Mouse (Mus musculus): ENCODE data around the gene Hipk2. TPM values are rescaled to one million over a fixed set of nuclear protein-coding genes. Genes with fewer than 3 reads are reported as not detected.

Hipk2 gene
- polyA plus RNA-seq, 1 experiment = 14.9 TPM

DNA sequence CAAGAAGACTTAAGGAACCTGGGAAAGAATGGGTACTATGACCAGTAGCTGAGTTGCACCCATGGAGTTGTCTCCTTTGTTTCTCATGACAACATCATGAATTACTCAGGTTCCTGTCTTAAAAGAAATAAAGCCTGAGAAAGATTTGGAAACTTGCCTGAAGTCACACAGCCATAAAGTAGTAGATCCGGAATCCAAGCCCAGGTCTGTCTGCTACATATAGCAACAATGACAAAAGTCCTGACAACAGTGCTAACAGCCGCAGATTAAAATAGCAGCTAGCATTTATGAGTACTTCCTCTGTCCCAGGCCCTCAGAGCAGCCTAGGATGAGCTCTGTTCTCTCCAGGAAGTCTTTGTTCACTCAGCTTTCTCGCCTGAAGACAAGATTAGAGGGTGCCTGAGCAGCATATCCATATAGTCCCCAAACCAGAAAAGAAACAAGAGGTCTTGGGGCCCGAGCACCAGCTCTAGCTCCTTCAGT lies 69.0 kb downstream of the Hipk2 start:
- Histone ChIP-seq H3K4me1 (ENCODE audit: control insufficient read depth, insufficient read depth, insufficient read length) (peaks cover 8% of the 10 kb centered on the region; the same call in 1 of the 2 replicates), H3K36me3 (ENCODE audit: control insufficient read depth, insufficient read depth, low read length) (0 out of 2 replicates have a peak, but pooled peaks cover 1% of the 10 kb centered on the region), H3K27me3 (ENCODE audit: control insufficient read depth, insufficient read depth, low read length) (no peaks in the 10 kb centered on the region), H3K27ac (ENCODE audit: insufficient read depth, low read length) (peak overlapping the region; percentile 6; the same call in 1 of the 2 replicates), H3K4me3 (ENCODE audit: extremely low read depth, insufficient read depth, insufficient read length) (no peak overlapping the region)
- WGBS = 21% methylated on average over 4 of the region's 4 CpGs
- no peak for TF ChIP-seq CTCF (IDR thresholded peaks at IDR 0.05; ENCODE audit: extremely low read depth, insufficient read depth, insufficient read length, insufficient replicate concordance)
- TF ChIP-seq POLR2A (IDR thresholded peaks at IDR 0.05; ENCODE audit: low read depth, low read length) = no peak
- DNase-seq (ENCODE audit: low read depth in 1 of 2, low spot score in 2 of 2) = no peak

DNA sequence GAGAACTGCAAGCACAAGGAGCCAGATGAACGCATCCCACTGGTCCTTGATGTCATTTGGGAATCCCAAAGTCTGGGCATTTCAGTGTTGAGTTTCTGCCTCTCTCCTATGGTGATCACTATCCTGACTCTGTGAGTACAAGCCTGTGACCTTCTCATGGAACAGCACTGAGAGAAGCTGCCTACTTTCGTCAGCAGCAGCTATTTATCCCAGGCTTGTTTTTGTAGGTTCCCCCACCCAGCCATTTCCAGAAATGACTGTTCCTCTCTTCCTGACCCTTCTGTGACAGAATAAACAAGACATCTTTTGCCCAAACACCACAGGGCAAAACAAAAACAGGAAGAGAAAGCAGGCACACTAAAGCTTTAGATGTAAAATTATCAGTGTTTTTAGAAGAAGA lies 70.4 kb downstream of the Hipk2 start:
- TF ChIP-seq CTCF (IDR thresholded peaks at IDR 0.05; ENCODE audit: extremely low read depth, insufficient read depth, insufficient read length, insufficient replicate concordance) = no peak
- no peak for TF ChIP-seq POLR2A (IDR thresholded peaks at IDR 0.05; ENCODE audit: low read depth, low read length)
- H3K4me3 ChIP-seq (ENCODE audit: extremely low read depth, insufficient read depth, insufficient read length) = no peak overlapping the region
- H3K4me1 ChIP-seq (ENCODE audit: control insufficient read depth, insufficient read depth, insufficient read length) = peaks cover 8% of the 10 kb centered on the region; the same call in 1 of the 2 replicates
- no peak overlapping the region for H3K27ac ChIP-seq (ENCODE audit: insufficient read depth, low read length)
- 0 out of 2 replicates have a peak, but pooled peaks cover 1% of the 10 kb centered on the region for H3K36me3 ChIP-seq (ENCODE audit: control insufficient read depth, insufficient read depth, low read length)
- 85% methylated on average over 2 of the region's 2 CpGs for WGBS
- H3K27me3 ChIP-seq (ENCODE audit: control insufficient read depth, insufficient read depth, low read length) = no peaks in the 10 kb centered on the region
- no peak for DNase-seq (ENCODE audit: low read depth in 1 of 2, low spot score in 2 of 2)

DNA sequence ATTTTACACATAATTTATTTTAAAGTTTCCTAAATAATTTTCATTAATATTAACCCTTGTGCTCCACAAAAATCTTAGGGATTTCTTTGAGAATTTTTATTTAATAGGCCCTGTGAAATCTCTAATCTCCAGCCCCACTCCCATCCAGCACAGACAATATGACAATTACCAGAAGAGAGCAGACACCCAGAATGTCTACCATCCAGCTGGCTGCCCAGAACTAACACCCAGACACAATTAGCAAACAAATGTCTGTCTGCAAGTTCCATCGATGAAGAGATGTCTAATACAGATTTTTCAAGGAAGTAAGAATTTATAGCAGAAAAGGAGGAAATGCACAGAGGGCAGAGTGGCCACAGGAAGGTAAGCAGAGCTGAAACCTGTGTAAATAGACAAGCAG lies 74.7 kb downstream of the Hipk2 start:
- Histone ChIP-seq H3K36me3 (ENCODE audit: control insufficient read depth, insufficient read depth, low read length) (peaks cover 2% of the 10 kb centered on the region; the same call in 1 of the 2 replicates), H3K4me1 (ENCODE audit: control insufficient read depth, insufficient read depth, insufficient read length) (no peaks in the 10 kb centered on the region; the same call in 1 of the 2 replicates), H3K27ac (ENCODE audit: insufficient read depth, low read length) (no peak overlapping the region), H3K27me3 (ENCODE audit: control insufficient read depth, insufficient read depth, low read length) (no peaks in the 10 kb centered on the region), H3K4me3 (ENCODE audit: extremely low read depth, insufficient read depth, insufficient read length) (no peak overlapping the region)
- WGBS = 13% methylated on average over 1 of the region's 1 CpGs
- TF ChIP-seq POLR2A (IDR thresholded peaks at IDR 0.05; ENCODE audit: low read depth, low read length) (no peak), CTCF (IDR thresholded peaks at IDR 0.05; ENCODE audit: extremely low read depth, insufficient read depth, insufficient read length, insufficient replicate concordance) (no peak)
- no peak for DNase-seq (ENCODE audit: low read depth in 1 of 2, low spot score in 2 of 2)

DNA sequence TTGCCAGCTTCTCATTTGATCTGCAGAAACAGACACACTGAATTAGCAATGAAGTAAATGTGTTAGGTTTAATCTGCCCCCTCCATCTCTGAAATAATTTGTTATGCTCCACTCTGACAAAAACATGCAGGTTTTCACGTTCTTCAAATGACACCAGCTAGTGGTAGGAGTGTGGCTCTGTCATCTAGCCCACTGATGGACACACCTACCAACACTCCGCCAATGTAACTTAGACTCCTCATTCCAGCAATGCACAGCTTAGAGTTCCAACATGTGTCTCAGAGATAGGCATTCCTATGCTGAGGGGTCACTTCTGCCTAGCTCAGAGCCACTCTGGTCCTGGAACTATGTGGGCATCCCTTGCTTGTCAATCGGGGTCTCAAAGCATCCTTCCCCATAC lies 78.4 kb downstream of the Hipk2 start:
- 93% methylated on average over 3 of the region's 3 CpGs for WGBS
- Histone ChIP-seq H3K27me3 (ENCODE audit: control insufficient read depth, insufficient read depth, low read length) (no peaks in the 10 kb centered on the region), H3K36me3 (ENCODE audit: control insufficient read depth, insufficient read depth, low read length) (peaks cover 2% of the 10 kb centered on the region; the same call in 1 of the 2 replicates), H3K4me1 (ENCODE audit: control insufficient read depth, insufficient read depth, insufficient read length) (no peaks in the 10 kb centered on the region), H3K4me3 (ENCODE audit: extremely low read depth, insufficient read depth, insufficient read length) (no peak overlapping the region), H3K27ac (ENCODE audit: insufficient read depth, low read length) (no peak overlapping the region)
- TF ChIP-seq CTCF (IDR thresholded peaks at IDR 0.05; ENCODE audit: extremely low read depth, insufficient read depth, insufficient read length, insufficient replicate concordance) = no peak
- TF ChIP-seq POLR2A (IDR thresholded peaks at IDR 0.05; ENCODE audit: low read depth, low read length) = no peak
- DNase-seq (ENCODE audit: low read depth in 1 of 2, low spot score in 2 of 2) = no peak

DNA sequence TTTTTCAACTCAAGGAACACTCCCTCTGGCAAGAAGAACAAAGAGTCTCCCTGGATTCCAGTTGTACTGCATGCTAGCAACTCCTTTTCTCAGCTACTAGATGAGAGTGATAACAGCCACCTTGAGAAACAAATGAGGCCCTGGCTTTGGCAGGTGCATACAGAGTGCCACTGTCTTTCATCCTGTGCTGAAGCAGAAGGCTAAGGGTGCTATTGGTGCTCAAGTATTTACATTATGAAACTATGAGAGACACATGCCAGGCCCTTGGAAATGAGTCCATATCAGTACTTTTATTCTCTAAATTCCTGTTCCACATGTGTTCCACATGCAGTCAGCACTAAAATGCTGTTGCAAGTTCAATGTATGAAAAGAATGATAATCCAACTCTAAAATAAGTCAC lies 79.0 kb downstream of the Hipk2 start:
- H3K4me1 ChIP-seq (ENCODE audit: control insufficient read depth, insufficient read depth, insufficient read length) = no peaks in the 10 kb centered on the region
- DNase-seq (ENCODE audit: low read depth in 1 of 2, low spot score in 2 of 2) = no peak
- TF ChIP-seq POLR2A (IDR thresholded peaks at IDR 0.05; ENCODE audit: low read depth, low read length) (no peak), CTCF (IDR thresholded peaks at IDR 0.05; ENCODE audit: extremely low read depth, insufficient read depth, insufficient read length, insufficient replicate concordance) (no peak)
- no peak overlapping the region for H3K27ac ChIP-seq (ENCODE audit: insufficient read depth, low read length)
- H3K27me3 ChIP-seq (ENCODE audit: control insufficient read depth, insufficient read depth, low read length) = no peaks in the 10 kb centered on the region
- no peak overlapping the region for H3K4me3 ChIP-seq (ENCODE audit: extremely low read depth, insufficient read depth, insufficient read length)
- peaks cover 1% of the 10 kb centered on the region; the same call in 1 of the 2 replicates for H3K36me3 ChIP-seq (ENCODE audit: control insufficient read depth, insufficient read depth, low read length)

DNA sequence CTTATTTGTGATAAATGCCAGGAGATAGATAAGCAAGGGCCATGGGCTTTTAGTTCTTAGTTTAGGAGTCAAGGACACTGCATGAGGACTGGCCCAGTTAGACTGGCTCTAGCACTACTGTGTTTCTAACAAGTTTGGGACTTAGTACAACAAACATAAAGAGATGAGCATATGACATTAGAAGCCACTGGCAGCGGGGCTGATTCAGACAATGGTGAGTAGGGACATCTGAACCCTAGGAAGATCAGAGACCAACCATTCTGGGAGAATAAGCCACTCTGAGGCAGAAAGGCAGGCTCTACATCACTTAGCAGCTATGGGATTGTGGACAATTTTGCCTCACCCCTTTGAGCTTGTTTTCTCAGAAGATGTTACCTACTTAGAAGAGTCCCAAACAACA lies 79.6 kb downstream of the Hipk2 start:
- no peak overlapping the region for H3K4me3 ChIP-seq (ENCODE audit: extremely low read depth, insufficient read depth, insufficient read length)
- H3K27me3 ChIP-seq (ENCODE audit: control insufficient read depth, insufficient read depth, low read length) = no peaks in the 10 kb centered on the region
- H3K27ac ChIP-seq (ENCODE audit: insufficient read depth, low read length) = no peak overlapping the region
- no peaks in the 10 kb centered on the region for H3K4me1 ChIP-seq (ENCODE audit: control insufficient read depth, insufficient read depth, insufficient read length)
- H3K36me3 ChIP-seq (ENCODE audit: control insufficient read depth, insufficient read depth, low read length) = peaks cover 1% of the 10 kb centered on the region; the same call in 1 of the 2 replicates
- WGBS = 96% methylated on average over 1 of the region's 1 CpGs
- TF ChIP-seq CTCF (IDR thresholded peaks at IDR 0.05; ENCODE audit: extremely low read depth, insufficient read depth, insufficient read length, insufficient replicate concordance) (no peak), POLR2A (IDR thresholded peaks at IDR 0.05; ENCODE audit: low read depth, low read length) (no peak)
- DNase-seq (ENCODE audit: low read depth in 1 of 2, low spot score in 2 of 2) = no peak

DNA sequence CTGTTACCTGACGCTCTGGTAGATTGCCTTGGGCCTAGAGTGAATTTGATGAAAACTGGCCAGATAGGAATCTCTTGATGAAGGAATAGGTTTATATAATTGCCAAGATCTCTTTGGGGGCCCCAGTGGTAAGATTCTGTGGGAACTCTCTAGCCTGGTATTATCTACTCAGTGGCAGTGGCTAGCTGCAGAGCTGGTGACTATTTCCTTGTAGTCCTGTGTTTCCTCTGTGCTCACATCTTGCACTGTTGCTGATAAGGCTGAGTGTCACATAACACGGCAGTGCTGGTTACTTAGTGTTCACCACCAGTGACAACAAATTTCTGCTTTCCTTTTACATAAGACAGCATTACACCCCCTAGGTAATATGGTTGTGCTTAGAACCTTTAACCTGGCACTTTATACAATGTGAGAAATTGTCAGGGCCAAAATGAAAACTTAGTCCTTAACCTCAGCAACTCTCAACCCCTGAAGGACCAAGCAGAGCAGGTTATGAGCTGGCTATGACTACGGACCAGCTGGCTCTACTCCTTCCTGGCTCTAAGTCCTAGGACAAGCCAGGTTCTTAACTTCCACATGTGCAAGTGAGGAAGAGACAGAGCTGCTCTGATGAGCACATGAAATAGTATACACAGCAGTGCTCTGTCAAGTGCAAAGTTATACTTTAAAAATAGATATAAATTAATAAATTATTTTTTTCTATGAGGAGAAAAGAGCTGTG lies 80.7 kb downstream of the Hipk2 start:
- Histone ChIP-seq H3K27ac (ENCODE audit: insufficient read depth, low read length) (no peak overlapping the region), H3K4me1 (ENCODE audit: control insufficient read depth, insufficient read depth, insufficient read length) (no peaks in the 10 kb centered on the region), H3K4me3 (ENCODE audit: extremely low read depth, insufficient read depth, insufficient read length) (no peak overlapping the region), H3K36me3 (ENCODE audit: control insufficient read depth, insufficient read depth, low read length) (peaks cover 1% of the 10 kb centered on the region; the same call in 1 of the 2 replicates), H3K27me3 (ENCODE audit: control insufficient read depth, insufficient read depth, low read length) (no peaks in the 10 kb centered on the region)
- TF ChIP-seq CTCF (IDR thresholded peaks at IDR 0.05; ENCODE audit: extremely low read depth, insufficient read depth, insufficient read length, insufficient replicate concordance) = no peak
- no peak for TF ChIP-seq POLR2A (IDR thresholded peaks at IDR 0.05; ENCODE audit: low read depth, low read length)
- 79% methylated on average over 3 of the region's 3 CpGs for WGBS
- no peak for DNase-seq (ENCODE audit: low read depth in 1 of 2, low spot score in 2 of 2)
